Mouse (Mus musculus): ENCODE data around the gene Atp5f1. TPM values are rescaled to one million over a fixed set of nuclear protein-coding genes. Genes with fewer than 3 reads are reported as not detected.

The Atp5f1 gene
- polyA plus RNA-seq, 1 experiment from 2014 or later = 558 TPM

GRCm38 (mm10) chr3:105910519-105911190 lies 49.2 kb downstream of the Atp5f1 start:
- H3K4me2 ChIP-seq (replicated peaks) = no peak overlapping the region
- no peak overlapping the region for H3K27ac ChIP-seq
- 86% methylated on average over 11 of the region's 11 CpGs for WGBS
- H3K4me1 ChIP-seq = no peaks in the 10 kb centered on the region
- H3K9ac ChIP-seq = no peak overlapping the region
- no peaks in the 10 kb centered on the region for H3K27me3 ChIP-seq (replicated peaks)
- ATAC-seq (ENCODE audit: low FRiP score, low read depth) = no peak
- H3K36me3 ChIP-seq = no peaks in the 10 kb centered on the region
- H3K9me3 ChIP-seq = no peaks in the 10 kb centered on the region
- H3K4me3 ChIP-seq = no peak overlapping the region

- WGBS = 88% methylated on average over 4 of the region's 4 CpGs
- H3K36me3 ChIP-seq = no peaks in the 10 kb centered on the region
These were observed 50.9 kb downstream of the Atp5f1 start for GRCm38 (mm10) chr3:105908976-105909375.

GRCm38 (mm10) chr3:105907956-105908655 lies 51.8 kb downstream of the Atp5f1 start:
- Histone ChIP-seq H3K4me3 (no peak overlapping the region), H3K4me1 (no peaks in the 10 kb centered on the region), H3K9ac (no peak overlapping the region), H3K27me3 (replicated peaks) (no peaks in the 10 kb centered on the region), H3K36me3 (no peaks in the 10 kb centered on the region), H3K4me2 (replicated peaks) (no peak overlapping the region), H3K9me3 (no peaks in the 10 kb centered on the region), H3K27ac (no peak overlapping the region)
- no peak for ATAC-seq (ENCODE audit: low FRiP score, low read depth)
- WGBS = 57% methylated on average over 9 of the region's 9 CpGs

More at GRCm38 (mm10) chr3:105908976-105909375, 50.9 kb downstream of the Atp5f1 start:
- H3K4me2 ChIP-seq (replicated peaks) = no peak overlapping the region
- H3K27ac ChIP-seq = no peak overlapping the region
- ATAC-seq (ENCODE audit: low FRiP score, low read depth) = no peak
- H3K27me3 ChIP-seq (replicated peaks) = no peaks in the 10 kb centered on the region
- no peak overlapping the region for H3K9ac ChIP-seq
- no peaks in the 10 kb centered on the region for H3K9me3 ChIP-seq
- H3K4me3 ChIP-seq = no peak overlapping the region
- no peaks in the 10 kb centered on the region for H3K4me1 ChIP-seq

- H3K27me3 ChIP-seq (replicated peaks) = no peaks in the 10 kb centered on the region
- H3K27ac ChIP-seq = no peak overlapping the region
- no peak overlapping the region for H3K9ac ChIP-seq
- H3K36me3 ChIP-seq = no peaks in the 10 kb centered on the region
- H3K4me3 ChIP-seq = no peak overlapping the region
- WGBS = 90% methylated on average over 9 of the region's 9 CpGs
- no peak overlapping the region for H3K4me2 ChIP-seq (replicated peaks)
- no peaks in the 10 kb centered on the region for H3K9me3 ChIP-seq
- no peaks in the 10 kb centered on the region for H3K4me1 ChIP-seq
- ATAC-seq (ENCODE audit: low FRiP score, low read depth) = no peak
These were observed 55.2 kb downstream of the Atp5f1 start for GRCm38 (mm10) chr3:105904721-105905120.

- no peak for ATAC-seq (ENCODE audit: low FRiP score, low read depth)
- H3K36me3 ChIP-seq = no peaks in the 10 kb centered on the region
- H3K4me1 ChIP-seq = no peaks in the 10 kb centered on the region
- no peak overlapping the region for H3K27ac ChIP-seq
- H3K4me3 ChIP-seq = no peak overlapping the region
- WGBS = 82% methylated on average over 4 of the region's 4 CpGs
- no peak overlapping the region for H3K9ac ChIP-seq
- H3K9me3 ChIP-seq = no peaks in the 10 kb centered on the region
- H3K4me2 ChIP-seq (replicated peaks) = no peak overlapping the region
- no peaks in the 10 kb centered on the region for H3K27me3 ChIP-seq (replicated peaks)
These were observed 55.7 kb downstream of the Atp5f1 start for GRCm38 (mm10) chr3:105904213-105904612.

- WGBS = 79% methylated on average over 4 of the region's 4 CpGs
- H3K9ac ChIP-seq = no peak overlapping the region
- no peak overlapping the region for H3K4me3 ChIP-seq
- H3K27me3 ChIP-seq (replicated peaks) = no peaks in the 10 kb centered on the region
- H3K9me3 ChIP-seq = no peaks in the 10 kb centered on the region
- H3K4me2 ChIP-seq (replicated peaks) = no peak overlapping the region
- no peak for ATAC-seq (ENCODE audit: low FRiP score, low read depth)
- no peak overlapping the region for H3K27ac ChIP-seq
- H3K36me3 ChIP-seq = no peaks in the 10 kb centered on the region
- no peaks in the 10 kb centered on the region for H3K4me1 ChIP-seq
These were observed 58.4 kb downstream of the Atp5f1 start for GRCm38 (mm10) chr3:105901468-105901867.

GRCm38 (mm10) chr3:105900716-105901115 lies 59.2 kb downstream of the Atp5f1 start:
- Histone ChIP-seq H3K9ac (no peak overlapping the region), H3K4me1 (no peaks in the 10 kb centered on the region), H3K4me2 (replicated peaks) (no peak overlapping the region), H3K9me3 (no peaks in the 10 kb centered on the region), H3K4me3 (no peak overlapping the region), H3K36me3 (no peaks in the 10 kb centered on the region), H3K27me3 (replicated peaks) (no peaks in the 10 kb centered on the region), H3K27ac (no peak overlapping the region)
- no peak for ATAC-seq (ENCODE audit: low FRiP score, low read depth)
- 77% methylated on average over 3 of the region's 3 CpGs for WGBS

GRCm38 (mm10) chr3:105900266-105900665 lies 59.6 kb downstream of the Atp5f1 start:
- 81% methylated on average over 6 of the region's 6 CpGs for WGBS
- no peak for ATAC-seq (ENCODE audit: low FRiP score, low read depth)
- H3K27ac ChIP-seq = no peak overlapping the region

GRCm38 (mm10) chr3:105899394-105900147 lies 60.3 kb downstream of the Atp5f1 start:
- Histone ChIP-seq H3K4me1 (no peaks in the 10 kb centered on the region), H3K36me3 (no peaks in the 10 kb centered on the region), H3K4me2 (replicated peaks) (no peak overlapping the region), H3K27me3 (replicated peaks) (no peaks in the 10 kb centered on the region), H3K27ac (no peak overlapping the region), H3K9ac (no peak overlapping the region), H3K9me3 (no peaks in the 10 kb centered on the region), H3K4me3 (no peak overlapping the region)
- peak; percentile 80 for ATAC-seq (ENCODE audit: low FRiP score, low read depth)
- WGBS = 40% methylated on average over 8 of the region's 8 CpGs

More at GRCm38 (mm10) chr3:105900266-105900665, 59.6 kb downstream of the Atp5f1 start:
- Histone ChIP-seq H3K4me2 (replicated peaks) (no peak overlapping the region), H3K27me3 (replicated peaks) (no peaks in the 10 kb centered on the region), H3K4me3 (no peak overlapping the region), H3K36me3 (no peaks in the 10 kb centered on the region), H3K4me1 (no peaks in the 10 kb centered on the region), H3K9me3 (no peaks in the 10 kb centered on the region), H3K9ac (no peak overlapping the region)

- no peaks in the 10 kb centered on the region for H3K4me1 ChIP-seq
- H3K9me3 ChIP-seq = no peaks in the 10 kb centered on the region
- no peak overlapping the region for H3K4me3 ChIP-seq
- H3K27ac ChIP-seq = no peak overlapping the region
- H3K36me3 ChIP-seq = no peaks in the 10 kb centered on the region
- H3K9ac ChIP-seq = no peak overlapping the region
- 0 out of 2 replicates have a peak, but pooled peaks have one; percentile 23 for ATAC-seq (ENCODE audit: low FRiP score, low read depth)
- no peaks in the 10 kb centered on the region for H3K27me3 ChIP-seq (replicated peaks)
- WGBS = 93% methylated on average over 11 of the region's 11 CpGs
- H3K4me2 ChIP-seq (replicated peaks) = no peak overlapping the region
These were observed 61.0 kb downstream of the Atp5f1 start for GRCm38 (mm10) chr3:105898861-105899260.

- Histone ChIP-seq H3K27ac (no peak overlapping the region), H3K4me3 (no peak overlapping the region), H3K27me3 (replicated peaks) (no peaks in the 10 kb centered on the region), H3K9ac (no peak overlapping the region), H3K9me3 (no peaks in the 10 kb centered on the region), H3K4me1 (no peaks in the 10 kb centered on the region), H3K4me2 (replicated peaks) (no peak overlapping the region), H3K36me3 (no peaks in the 10 kb centered on the region)
- WGBS = 87% methylated on average over 2 of the region's 2 CpGs
- ATAC-seq (ENCODE audit: low FRiP score, low read depth) = no peak
These were observed 61.6 kb downstream of the Atp5f1 start for GRCm38 (mm10) chr3:105898325-105898724.

- Histone ChIP-seq H3K27ac (no peak overlapping the region), H3K4me1 (no peaks in the 10 kb centered on the region), H3K9me3 (no peaks in the 10 kb centered on the region), H3K36me3 (no peaks in the 10 kb centered on the region), H3K4me2 (replicated peaks) (no peak overlapping the region), H3K9ac (no peak overlapping the region), H3K27me3 (replicated peaks) (no peaks in the 10 kb centered on the region), H3K4me3 (no peak overlapping the region)
- WGBS = 83% methylated on average over 3 of the region's 3 CpGs
- ATAC-seq (ENCODE audit: low FRiP score, low read depth) = no peak
These were observed 63.1 kb downstream of the Atp5f1 start for GRCm38 (mm10) chr3:105896811-105897210.

Data from neural tube, embryonic 12.5 days (tissue).